Mouse (Mus musculus) layer of hippocampus, adult 11-12 months (tissue): ENCODE measurements around the gene Usp15.

Source experiments
- DNase-seq: peaks from one replicate; pipeline ENCODE4 v3.0.0; 2022; ENCODE audit warnings: low spot score

Usp15 gene

DNA sequence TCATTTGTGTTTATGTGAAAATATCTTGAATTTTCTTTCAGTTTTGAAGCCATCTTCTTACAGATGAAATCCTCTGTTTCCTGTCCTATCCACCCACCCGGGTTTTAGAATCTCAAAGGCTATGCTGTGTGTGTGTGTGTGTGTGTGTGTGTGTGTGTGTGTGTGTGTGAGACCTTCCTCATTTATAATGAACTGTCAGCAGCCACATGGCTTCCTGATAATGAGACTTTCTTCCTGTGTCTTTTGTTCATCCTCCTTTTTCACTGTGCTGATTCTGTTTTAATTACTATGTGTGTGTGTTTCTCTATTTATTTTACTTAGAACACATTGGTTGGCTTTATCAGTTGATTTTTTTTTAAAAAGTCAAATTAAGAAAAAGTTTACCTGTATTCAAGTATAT is 95.5 kb downstream of the Usp15 start:
- no peak for DNase-seq

DNA sequence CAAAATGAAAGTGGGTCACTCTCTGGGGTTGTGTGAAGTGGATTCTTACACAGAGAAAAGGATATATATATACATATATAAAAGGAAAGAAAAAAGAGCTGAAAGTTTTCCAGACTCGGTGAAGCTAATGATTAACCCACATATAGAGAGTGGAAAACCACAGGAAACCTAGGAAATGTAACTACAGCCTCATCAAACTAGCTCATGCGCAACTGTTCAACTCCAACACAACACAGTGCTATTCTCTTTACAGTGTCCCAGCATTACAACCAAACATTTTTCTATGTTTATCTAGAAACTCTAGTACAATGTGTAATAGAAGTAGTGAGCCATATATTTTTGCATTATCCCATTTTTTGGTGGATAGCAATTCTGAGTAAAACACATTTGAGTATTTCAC is 96.2 kb downstream of the Usp15 start:
- DNase-seq, result no peak

DNA sequence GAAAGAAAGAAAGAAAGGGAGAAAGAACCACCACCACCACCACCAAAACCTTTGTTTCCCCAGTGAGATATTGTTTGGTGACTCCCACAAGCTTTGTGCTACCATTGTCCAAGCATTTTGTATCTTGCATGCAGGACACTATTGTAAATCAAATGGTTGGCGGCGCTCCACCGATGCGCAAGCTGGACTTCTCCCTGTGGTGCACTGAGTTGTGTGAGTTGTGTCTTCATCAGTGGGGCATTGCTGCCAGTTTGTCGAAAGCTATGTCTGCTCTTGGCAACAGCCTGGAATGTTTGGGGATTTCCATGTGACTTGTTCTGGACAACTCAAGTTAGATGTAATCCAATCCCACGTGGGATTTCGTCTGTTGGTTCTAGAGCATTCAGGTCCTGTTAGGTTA is 102.3 kb downstream of the Usp15 start:
- DNase-seq, result no peak

DNA sequence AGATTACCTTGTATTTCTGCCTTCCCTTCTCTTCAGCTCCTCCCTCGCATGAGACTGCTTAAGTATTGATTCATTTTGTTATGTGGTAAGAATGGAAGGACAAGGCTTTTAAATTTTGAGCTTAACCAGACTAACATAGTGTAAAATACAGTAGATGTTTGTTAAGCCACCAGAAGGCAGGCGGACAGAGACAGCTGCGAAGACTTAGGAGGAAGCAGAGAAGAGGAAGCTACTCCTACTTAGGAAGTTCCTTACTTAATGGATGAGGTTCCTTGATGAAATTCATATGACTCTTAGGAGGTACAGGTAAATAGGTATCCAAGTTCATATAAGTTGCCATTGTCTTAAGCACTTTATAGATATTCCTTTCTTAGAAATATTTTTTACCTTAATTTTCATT is 104.2 kb downstream of the Usp15 start:
- no peak for DNase-seq

- DNase-seq, result peak; percentile 65
These were observed 105.1 kb downstream of the Usp15 start for GRCm38 (mm10) chr10:123091737-123092136.

- DNase-seq, result no peak
These were observed 107.3 kb downstream of the Usp15 start for GRCm38 (mm10) chr10:123089425-123089930.

DNA sequence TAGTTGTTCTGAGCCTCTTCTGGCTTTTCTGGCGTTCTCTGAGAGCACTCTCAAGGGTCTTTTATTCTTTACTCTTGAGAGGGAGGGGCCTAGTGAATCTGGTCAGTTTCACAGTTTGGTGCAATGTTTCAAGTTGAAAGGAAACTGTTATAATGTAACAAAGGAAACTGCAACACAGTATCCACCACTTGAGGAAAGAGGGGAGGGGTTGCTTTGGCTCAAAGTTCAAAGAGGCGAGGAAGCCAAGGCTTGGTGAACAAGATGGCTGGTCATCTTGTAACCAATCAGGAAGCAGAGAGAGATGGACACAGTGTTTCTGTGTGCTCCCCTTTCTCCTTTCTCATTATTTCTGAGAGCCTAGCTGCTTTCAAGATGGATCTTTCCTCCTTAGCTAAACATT is 109.9 kb downstream of the Usp15 start:
- no peak for DNase-seq

GRCm38 (mm10) chr10:123084900-123085641 is 111.7 kb downstream of the Usp15 start:
- DNase-seq, result no peak

DNA sequence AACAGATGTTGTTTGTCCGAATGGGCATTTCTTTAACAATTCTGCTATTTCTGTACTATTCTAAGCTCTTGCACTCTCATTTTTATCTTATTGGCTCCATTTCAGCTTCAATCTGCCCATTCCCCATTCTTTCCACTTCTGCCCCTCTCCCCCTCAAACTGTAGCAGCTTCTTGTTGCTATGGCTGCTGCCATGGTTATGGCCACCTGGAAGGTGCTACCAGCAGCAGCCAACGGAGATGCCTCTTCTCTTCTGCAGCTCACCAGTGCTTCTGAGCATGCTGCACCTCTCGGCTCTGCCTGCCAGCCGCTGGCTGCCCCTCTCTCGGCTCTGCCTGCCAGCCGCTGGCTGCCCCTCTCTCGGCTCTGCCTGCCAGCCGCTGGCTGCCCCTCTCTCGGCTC is 112.5 kb downstream of the Usp15 start:
- DNase-seq, result no peak

DNA sequence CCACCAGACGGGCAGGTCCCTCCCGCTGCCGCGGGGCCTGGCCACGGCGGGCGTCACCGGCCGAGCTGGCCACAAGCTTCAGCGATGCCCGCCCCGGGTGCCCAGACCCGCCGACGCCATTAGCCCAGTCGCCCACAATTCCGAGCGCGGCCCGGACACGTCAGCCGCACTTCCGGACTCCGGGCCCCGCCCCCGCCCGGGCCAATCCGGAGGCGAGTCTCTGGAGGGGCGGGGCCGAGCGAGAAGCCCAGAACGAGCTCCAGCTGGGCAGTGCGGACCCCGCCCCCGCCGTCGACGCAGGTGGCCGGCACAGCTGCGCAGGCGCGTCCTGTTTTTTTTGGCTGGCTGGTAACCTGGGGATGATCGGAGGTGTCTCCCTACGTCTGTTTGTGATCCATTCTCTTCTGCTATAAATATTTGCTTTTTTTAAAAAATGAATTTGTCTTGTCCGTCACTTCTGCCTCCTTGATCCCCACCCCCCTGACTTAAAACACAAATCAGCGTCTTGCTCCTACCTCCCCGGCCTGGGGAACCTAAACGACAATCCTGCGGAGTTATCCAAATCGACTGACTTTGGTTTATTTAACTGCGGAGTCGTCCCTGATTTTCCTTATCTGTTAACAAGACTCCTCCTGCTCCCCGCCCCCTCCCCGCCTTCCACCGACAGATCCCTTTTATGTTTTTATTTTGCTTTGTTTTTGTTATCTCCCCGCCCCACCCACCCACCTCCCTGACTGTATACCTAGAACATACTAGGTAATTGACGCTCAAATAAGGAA is 120.4 kb downstream of the Usp15 start, which contains the start of gene Mon2:
Gene Mon2 (minus strand): TSS at position 261 of the 779 bp plus-strand sequence.
- peak; percentile 97 for DNase-seq

DNA sequence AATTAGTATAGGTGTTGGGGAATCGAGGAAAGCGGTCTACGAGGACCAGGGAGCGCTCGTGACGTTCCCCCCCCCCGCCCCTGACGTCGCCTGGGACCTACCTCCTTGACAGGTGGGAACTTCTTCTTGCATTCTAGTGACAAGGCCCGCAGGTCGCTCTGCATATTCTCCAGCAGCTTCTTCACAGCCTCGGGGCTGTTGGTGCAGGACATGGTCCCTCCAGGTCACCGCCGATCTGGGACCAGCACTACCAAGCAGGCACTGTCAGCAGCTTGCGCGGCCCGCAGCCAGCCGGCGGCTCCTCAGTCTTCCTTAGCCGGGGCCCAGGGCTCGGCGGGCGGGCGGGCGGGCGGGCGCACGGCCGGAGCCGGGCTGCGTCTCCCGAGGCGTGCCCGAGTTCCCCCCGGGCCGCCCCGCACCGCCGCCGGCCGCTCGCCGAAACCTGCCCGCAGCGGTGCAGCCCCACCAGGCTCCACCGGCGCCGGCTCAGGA is 121.0 kb downstream of the Usp15 start:
- DNase-seq, result no peak

DNA sequence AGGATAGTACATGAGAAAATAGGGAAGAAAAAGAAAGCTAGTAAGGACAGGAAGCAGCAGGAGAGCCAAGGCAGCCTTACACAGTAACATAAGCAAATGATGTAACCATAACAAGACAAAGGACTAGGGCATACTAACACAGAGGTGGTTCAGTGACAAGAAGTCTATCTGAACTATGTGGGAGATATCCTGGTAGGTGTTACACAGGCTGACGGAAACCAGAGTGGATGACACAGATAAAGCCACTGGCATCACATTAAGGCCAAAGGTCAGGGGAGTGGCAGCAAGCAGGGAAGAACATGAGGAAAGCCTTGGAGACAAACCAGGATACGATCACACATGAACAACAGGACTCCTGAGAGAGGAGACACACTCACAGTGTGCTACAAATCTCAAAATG is 124.8 kb downstream of the Usp15 start:
- no peak for DNase-seq

- DNase-seq, result no peak
These were observed 133.8 kb downstream of the Usp15 start for GRCm38 (mm10) chr10:123063021-123063420.

GRCm38 (mm10) chr10:123060831-123061230 is 136.0 kb downstream of the Usp15 start:
- peak; percentile 43 for DNase-seq

GRCm38 (mm10) chr10:123057082-123057481 is 139.7 kb downstream of the Usp15 start:
- no peak for DNase-seq

DNA sequence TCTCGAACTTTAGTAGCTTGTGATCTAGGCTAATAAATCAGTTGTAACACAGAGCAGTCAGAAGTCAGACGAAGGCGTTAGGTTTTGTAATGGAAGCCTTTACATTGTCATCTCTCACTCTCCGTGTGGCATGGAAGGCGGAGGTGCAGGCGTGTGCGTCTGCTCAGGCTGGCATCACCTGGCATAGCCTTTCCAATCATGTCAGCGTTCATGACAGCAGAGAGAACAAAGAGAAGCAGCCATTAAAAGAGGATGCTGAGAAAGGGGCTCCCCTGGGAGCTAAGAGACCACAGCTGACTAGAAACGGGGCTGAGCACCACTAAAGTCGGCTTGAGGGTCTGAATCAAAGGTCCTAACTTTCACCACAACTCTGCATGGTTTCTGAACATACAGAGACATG is 140.3 kb downstream of the Usp15 start:
- DNase-seq, result no peak

GRCm38 (mm10) chr10:123055205-123056000 is 141.4 kb downstream of the Usp15 start:
- no peak for DNase-seq
